Mouse (Mus musculus): ENCODE results near the gene Jaml.

Gene Jaml

DNA sequence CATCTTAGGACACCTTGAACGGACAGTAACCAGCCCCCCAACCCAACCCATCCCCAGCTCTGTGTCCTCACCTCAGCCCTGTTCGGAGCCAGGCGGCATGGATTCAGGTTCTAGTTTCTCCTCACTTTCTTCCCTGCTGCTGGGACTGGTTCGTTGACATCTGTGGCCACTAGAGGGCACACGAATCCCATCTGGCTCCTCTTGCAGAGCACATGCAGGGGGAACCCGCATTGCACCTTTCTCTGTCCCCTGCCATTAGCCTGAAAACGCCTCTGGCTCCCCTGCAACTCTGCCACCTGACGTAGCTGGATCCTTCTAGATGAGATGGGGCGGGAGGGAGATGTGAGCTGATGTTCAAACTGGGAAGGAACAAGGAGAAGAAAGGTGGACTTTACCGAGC, 42.8 kb downstream of the Jaml start:
- DNase-seq (ENCODE audit: low spot score): peak; percentile 24

DNA sequence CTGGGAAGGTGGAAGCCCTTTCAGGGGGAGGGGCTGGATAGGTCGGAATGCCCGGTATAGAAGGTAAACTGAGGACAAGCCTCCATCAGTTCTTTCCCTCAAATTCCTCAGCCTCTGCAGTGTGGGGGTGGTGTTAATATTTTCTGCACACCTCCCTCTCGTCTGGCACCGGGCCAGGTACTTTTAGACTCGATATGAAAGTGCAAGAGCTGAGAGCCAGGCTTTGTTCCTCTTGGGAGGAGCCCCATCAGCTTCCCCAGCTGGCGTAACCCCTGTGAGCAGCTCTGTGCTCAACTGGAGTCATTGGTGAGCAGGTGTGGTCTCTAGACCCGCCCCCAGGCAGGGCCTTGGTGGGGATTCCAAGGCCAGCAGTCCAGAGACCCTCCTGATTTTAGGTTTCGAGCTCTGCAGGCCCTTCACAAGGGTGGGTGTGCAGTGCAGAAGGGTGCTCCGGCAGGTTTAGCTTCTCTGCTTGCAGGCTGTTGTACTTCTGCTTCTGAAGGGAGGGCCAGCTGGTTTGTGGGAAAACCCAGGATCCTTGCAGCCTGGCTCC, 43.3 kb downstream of the Jaml start:
- DNase-seq (ENCODE audit: low spot score): no peak

DNA sequence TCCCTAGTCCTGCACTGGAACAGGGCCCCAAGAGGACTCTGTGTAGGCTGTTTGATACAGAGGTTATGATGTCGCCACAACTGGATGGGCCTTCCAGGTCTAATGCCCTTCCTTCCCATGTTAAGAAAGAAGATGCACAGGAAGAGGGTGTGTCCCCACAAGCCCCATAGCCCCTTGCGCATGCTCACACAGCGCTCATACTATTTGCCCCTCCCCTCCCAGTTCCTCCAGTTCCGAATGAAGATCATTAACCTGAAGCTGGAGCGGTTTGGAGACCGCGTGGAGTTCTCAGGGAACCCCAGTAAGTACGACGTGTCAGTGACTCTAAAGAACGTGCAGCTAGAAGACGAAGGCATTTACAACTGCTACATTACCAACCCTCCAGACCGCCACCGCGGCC, 46.2 kb downstream of the Jaml start:
- no peak for DNase-seq (ENCODE audit: low spot score)

DNA sequence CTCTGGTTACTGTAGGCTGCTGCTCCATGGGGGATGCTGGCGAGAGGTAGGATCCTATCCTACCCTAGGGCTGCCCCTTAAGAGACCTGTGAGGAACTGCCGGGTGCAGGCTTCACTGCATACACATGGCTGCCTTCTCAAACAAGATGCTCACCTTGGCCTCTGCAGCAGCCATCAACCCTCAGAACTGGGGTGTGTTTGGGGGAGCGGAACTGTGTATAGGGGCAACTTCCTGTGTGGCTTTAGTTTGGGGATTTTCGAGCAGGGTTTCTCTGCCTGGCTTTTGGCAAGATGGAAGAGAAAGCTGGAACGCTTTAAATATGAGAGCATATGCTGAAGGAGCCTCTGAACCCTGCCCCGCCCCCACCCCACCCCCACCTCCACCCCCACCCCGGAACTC, 48.0 kb downstream of the Jaml start:
- no peak for DNase-seq (ENCODE audit: low spot score)

DNA sequence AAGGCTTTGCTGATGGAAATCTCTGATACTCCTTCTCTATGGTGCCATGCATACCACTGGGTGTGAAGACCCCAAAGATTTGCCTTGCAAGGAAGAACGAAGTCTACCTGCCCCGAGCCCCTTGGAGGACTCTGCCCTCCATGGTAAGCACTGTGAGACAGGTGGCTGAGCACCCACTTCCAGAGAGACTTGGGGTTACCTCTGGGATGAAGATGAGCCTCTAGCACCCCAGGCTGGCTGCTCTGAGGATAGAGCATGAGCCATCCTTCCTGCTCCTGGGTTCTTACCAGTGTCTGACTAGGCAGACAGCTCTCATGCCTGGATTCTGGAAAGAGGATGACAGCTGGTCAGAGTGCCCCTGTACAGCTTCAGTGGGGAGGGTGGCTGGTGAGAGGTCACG, 51.1 kb downstream of the Jaml start:
- no peak for DNase-seq (ENCODE audit: low spot score)

DNA sequence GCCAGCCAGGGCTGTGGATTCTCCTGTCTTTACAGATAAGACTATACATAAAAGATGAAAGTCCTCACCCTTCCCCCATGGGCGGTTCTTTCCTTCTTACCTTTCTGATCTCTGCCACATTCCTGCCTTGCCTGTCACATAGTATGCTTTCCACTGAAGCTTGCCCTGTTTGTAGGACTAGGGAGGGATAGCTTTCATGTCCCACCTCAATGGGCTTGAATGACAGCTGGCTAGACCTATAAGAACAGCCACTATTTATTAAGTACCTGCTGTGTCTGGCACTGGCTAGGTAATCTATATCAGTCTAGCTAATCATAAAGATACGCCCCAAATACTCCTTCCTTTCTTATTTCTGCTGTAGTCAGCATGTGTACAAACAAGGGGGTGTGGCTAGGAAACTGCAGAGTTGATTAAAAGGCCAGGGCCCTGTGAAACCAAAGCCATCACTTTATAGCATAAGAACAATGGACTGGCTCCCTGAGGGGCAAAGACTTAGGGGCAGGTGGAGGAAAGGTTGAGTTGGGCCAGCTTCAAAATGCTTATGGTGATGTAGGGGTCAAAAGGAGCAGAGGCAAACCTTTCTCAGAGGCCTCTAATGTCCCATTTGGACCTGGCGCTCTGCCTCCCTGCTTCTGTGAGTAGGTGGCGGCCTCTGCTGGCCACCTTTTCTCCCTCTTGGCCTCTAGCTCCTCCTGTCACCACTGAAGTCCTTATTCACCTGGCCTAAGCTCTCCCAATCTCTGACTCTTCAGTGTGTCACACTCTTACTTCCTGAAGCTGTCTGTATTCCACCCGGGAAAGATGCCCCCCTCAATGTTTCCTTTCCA, 54.7 kb downstream of the Jaml start:
- no peak for DNase-seq (ENCODE audit: low spot score)

DNA sequence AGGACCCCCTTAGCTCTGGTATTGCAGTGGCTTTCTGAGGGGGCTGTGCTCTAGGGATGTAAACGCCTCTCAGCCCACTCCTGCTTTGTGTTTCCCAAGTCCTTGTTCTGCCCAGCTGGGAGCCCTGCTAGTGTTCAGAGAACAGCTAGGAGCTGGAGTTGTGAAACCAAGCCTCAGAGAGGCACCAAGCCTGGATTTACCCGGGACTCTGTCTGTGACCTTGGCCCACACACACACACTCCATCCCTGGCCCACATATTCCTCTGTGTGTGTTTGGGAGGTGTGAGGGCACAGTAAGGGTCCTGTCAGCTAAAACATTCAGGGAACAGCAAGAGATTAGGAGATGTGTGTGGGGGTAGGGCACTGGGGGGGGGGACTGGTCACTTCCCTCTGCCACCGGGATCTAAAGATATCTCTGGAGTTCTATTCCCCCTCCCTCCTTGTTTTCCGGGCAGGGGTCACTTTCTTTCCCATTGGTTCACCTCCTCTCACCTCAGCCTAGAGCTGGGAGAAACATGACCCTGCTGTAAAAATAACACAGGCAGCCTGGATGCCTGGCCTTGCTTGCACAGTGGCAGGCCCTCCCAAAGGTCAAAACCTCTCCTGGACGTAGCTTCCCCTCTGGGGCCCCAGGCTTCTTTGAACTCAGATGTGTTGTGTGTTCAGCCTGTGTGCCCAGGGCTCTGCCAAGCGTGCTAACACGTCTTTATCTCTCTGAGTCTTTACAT, 57.6 kb downstream of the Jaml start:
- no peak for DNase-seq (ENCODE audit: low spot score)

- no peak for DNase-seq (ENCODE audit: low spot score)
Observed at GRCm38 (mm10) chr9:45138191-45139032, 59.4 kb downstream of the Jaml start, which contains the start of gene Scn4b. Gene Scn4b (plus strand): TSS chr9:45138395.

- no peak for DNase-seq (ENCODE audit: low spot score)
Observed at GRCm38 (mm10) chr9:45139082-45139481, 60.1 kb downstream of the Jaml start.

- no peak for DNase-seq (ENCODE audit: low spot score)
Observed at GRCm38 (mm10) chr9:45140945-45141344, 62.0 kb downstream of the Jaml start.

GRCm38 (mm10) chr9:45142686-45143085, 63.7 kb downstream of the Jaml start:
- DNase-seq (ENCODE audit: low spot score): no peak

DNA sequence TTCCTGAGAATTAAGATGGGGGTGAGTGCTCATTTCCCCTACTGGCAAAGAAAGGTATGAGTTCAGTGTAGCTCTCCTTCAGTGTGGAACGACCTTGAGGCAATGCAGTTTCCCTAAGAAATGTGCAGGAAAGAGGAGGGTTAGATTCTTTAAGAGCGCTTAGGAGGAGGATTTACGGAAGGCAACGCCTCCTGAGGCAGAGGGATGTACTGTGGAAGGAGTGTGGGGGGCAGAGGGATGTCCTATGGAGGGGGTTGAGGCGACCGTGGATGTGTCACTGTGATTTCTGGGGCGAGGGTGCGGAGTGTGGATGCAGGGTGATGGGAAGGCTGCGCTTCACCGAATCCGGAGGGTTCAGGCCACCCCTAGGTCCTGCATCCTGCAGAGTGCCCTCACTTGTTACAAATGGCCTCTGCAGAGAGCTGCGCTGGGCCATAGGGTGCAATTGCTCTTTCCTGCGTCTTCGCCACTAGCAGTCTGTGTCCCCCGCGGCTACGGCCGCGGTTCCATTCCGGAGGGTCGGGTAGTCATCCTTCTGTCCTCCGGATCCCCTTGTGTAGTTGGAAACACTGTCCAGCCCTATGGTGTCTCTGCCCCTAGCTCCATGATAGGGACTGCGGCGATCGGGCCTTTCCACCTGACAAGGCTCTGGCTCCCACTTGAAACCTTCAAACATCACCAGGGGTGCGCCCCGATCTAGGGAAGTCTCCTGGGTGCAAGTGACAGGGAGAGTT, 66.7 kb downstream of the Jaml start:
- DNase-seq (ENCODE audit: low spot score): no peak

DNA sequence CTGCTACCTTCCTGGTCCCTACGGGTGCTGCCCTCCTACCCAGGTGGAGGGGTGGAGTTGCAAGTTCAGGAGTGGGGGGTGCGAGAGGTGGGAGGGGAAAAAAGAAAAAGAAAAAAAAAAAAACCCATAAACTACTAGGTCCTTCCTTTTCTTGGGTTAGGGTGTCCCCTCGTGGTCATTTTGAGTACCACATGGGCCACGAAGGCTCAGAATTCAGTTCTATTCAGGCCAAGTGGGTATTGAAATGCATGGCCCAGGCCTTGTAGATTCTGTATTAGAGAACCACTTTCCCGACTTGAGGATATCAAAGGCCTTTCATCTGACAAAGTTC, 67.2 kb downstream of the Jaml start:
- peak; percentile 12 for DNase-seq (ENCODE audit: low spot score)

- DNase-seq (ENCODE audit: low spot score): no peak
Observed at GRCm38 (mm10) chr9:45150933-45151332, 72.0 kb downstream of the Jaml start.

DNA sequence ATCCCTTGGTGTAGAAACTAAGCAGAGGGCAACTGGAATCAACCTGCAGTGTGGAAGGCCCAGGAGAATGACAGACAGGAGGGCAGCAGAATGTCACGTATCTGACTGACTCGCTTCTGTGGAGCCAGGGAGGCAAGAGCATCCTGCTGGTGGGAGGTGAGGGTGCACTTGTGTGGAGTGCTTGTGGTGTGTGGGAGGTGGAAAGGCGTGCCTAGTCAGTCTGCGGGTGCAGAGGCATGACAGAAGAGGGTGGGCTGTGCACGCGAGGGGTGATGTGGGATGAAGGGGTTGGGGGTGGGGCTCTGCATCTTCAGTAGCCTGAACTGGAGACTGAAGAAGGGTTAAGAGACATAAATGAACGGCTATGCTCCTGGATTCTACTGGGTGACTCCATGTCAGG, 74.4 kb downstream of the Jaml start:
- DNase-seq (ENCODE audit: low spot score): no peak
